29 mouse cellular contexts compared by ENCODE assay signal in genomic region chr11:118035068-118035467, GRCm38 (mm10). TPM values are rescaled to one million over a fixed set of nuclear protein-coding genes. Genes with fewer than 3 reads are reported as not detected.
DNase-seq lines count a peak whose midpoint lies in the region; ATAC-seq and TF ChIP-seq lines count a peak whose summit lies in the region.
"Had no signal": no experiment of that assay in that cellular context is flagged by ENCODE, and none has a peak within 500 bp of the region (broad histone marks: within the 10 kb centered on the region; RNA-seq: fewer than 3 reads in every experiment).

No protein-coding gene starts in this region.

- peaks cover 17% of the 10 kb centered on the region for H3K4me1 ChIP-seq in kidney, embryonic 16.5 days (ENCODE audit: insufficient read depth, low read length)
- peaks cover 3 to 11% of the 10 kb centered on the region in 2 experiments; a peak in 2 of 4 replicates for H3K4me1 ChIP-seq in ES-E14 (ENCODE audit: control insufficient read depth in 2 of 2, insufficient read depth in 2 of 2, low read length in 2 of 2, poor library complexity in 1 of 2)
- H3K4me1 ChIP-seq in intestine, embryonic 14.5 days (replicated peaks; ENCODE audit: control insufficient read depth, insufficient read depth, low read length), result no peaks in the 10 kb centered on the region
- H3K4me1 ChIP-seq: embryonic facial prominence, embryonic 15.5 days; heart, embryonic 15.5 days; neural tube, embryonic 12.5 days had no signal

- in situ Hi-C loops in ES-E14 (cut with MboI; ENCODE audit: low sequenced_read_pairs in 2 of 2, unreplicated experiment in 2 of 2), result no loop called here

- 0 out of 2 replicates have a peak overlapping the region, but pooled peaks have one; percentile 35 for H3K9ac ChIP-seq in kidney, embryonic 16.5 days (replicated peaks; ENCODE audit: low read length)
- no peak overlapping the region for H3K9ac ChIP-seq in ES-E14 (ENCODE audit: insufficient read depth, low read depth, low read length, poor library complexity, severe bottlenecking)
- no peak overlapping the region for H3K9ac ChIP-seq in intestine, embryonic 14.5 days (ENCODE audit: low read length)
- H3K9ac ChIP-seq: embryonic facial prominence, embryonic 15.5 days; heart, embryonic 15.5 days; liver, embryonic 14.5 days; lung, embryonic 14.5 days; midbrain, embryonic 12.5 days; neural tube, embryonic 12.5 days had no signal

- no peak overlapping the region for H3K4me3 ChIP-seq in kidney, embryonic 16.5 days (ENCODE audit: low read length)
- H3K4me3 ChIP-seq in ES-E14 (ENCODE audit: insufficient read depth in 1 of 2, low read depth in 1 of 2, low read length in 2 of 2, poor library complexity in 1 of 2, severe bottlenecking in 1 of 2), result no peak overlapping the region
- H3K4me3 ChIP-seq in intestine, embryonic 14.5 days (ENCODE audit: low read depth, low read length), result no peak overlapping the region
- H3K4me3 ChIP-seq: embryonic facial prominence, embryonic 10.5 days; embryonic facial prominence, embryonic 15.5 days; heart, embryonic 10.5 days; heart, embryonic 15.5 days; midbrain, embryonic 12.5 days; myocyte; neural tube, embryonic 12.5 days had no signal

- WGBS in kidney, embryonic 16.5 days, result 19% methylated on average over 9 of the region's 9 CpGs
- 49% methylated on average over 9 of the region's 9 CpGs for WGBS in intestine, embryonic 14.5 days

- no peak for ATAC-seq in kidney, embryonic 16.5 days (ENCODE audit: low FRiP score, low TSS enrichment)
- peak; percentile 50 for ATAC-seq in intestine, embryonic 14.5 days (replicated peaks; ENCODE audit: low FRiP score, low TSS enrichment, low read depth)
- no peak for ATAC-seq in erythroblast, adult 5-6 weeks (replicated peaks; ENCODE audit: low FRiP score, poor library complexity, severe bottlenecking)
- ATAC-seq: CD4-positive, CD25-positive, alpha-beta regulatory T cell, adult 4 months; forebrain, embryonic 14.5 days; hindbrain, postnatal 0 days; Patski had no signal

- H3K27ac ChIP-seq in kidney, embryonic 16.5 days (ENCODE audit: low read length), result no peak overlapping the region
- no peak overlapping the region for H3K27ac ChIP-seq in ES-E14 (ENCODE audit: insufficient read depth, low read depth, low read length, poor library complexity, severe bottlenecking)
- H3K27ac ChIP-seq in intestine, embryonic 14.5 days (ENCODE audit: low read depth), result 0 out of 2 replicates have a peak overlapping the region, but pooled peaks have one; percentile 1
- H3K27ac ChIP-seq: embryonic facial prominence, embryonic 10.5 days; embryonic facial prominence, embryonic 15.5 days; heart, embryonic 10.5 days; heart, embryonic 15.5 days; hindbrain, postnatal 0 days; liver, embryonic 14.5 days; midbrain, embryonic 12.5 days; neural tube, embryonic 12.5 days had no signal

- DNase-seq in kidney, adult 11 months, result no peak
- peak; percentile 47 for DNase-seq in ES-E14 (ENCODE audit: low read depth, low spot score)
- DNase-seq in intestine, embryonic 14.5 days (ENCODE audit: low spot score), result peak; percentile 56
- DNase-seq in right cerebral cortex, postnatal 4 days, result no peak
- no peak for DNase-seq in lung, postnatal 25 days (ENCODE audit: low spot score)
- DNase-seq: adrenal gland, postnatal 36 days; cerebellum, adult 2 months; cerebellum, postnatal 25 days; gastrocnemius, postnatal 14 days; heart, adult 11 months; kidney, postnatal 14 days; liver; lung, postnatal 14 days; right cerebral cortex, adult 18-20 months had no signal

- no peak overlapping the region for H3K4me2 ChIP-seq in kidney, embryonic 16.5 days (replicated peaks; ENCODE audit: low read depth, low read length)
- no peak overlapping the region for H3K4me2 ChIP-seq in intestine, embryonic 14.5 days (ENCODE audit: low read length)
- H3K4me2 ChIP-seq: embryonic facial prominence, embryonic 15.5 days; heart, embryonic 15.5 days; lung, embryonic 14.5 days; midbrain, embryonic 12.5 days; neural tube, embryonic 12.5 days had no signal

- no peaks in the 10 kb centered on the region for H3K9me3 ChIP-seq in kidney, embryonic 16.5 days (ENCODE audit: low read length)
- H3K9me3 ChIP-seq in ES-E14 (ENCODE audit: control insufficient read depth, insufficient read depth, low read depth, low read length), result no peaks in the 10 kb centered on the region
- H3K9me3 ChIP-seq in intestine, embryonic 14.5 days (ENCODE audit: control insufficient read depth, low read length), result 0 out of 2 replicates have a peak, but pooled peaks cover 2% of the 10 kb centered on the region
- H3K9me3 ChIP-seq: embryonic facial prominence, embryonic 15.5 days; heart, embryonic 10.5 days; heart, embryonic 15.5 days had no signal

- peaks cover 5% of the 10 kb centered on the region; the same call in 1 of the 2 replicates for H3K36me3 ChIP-seq in kidney, embryonic 16.5 days (ENCODE audit: insufficient read depth, low read length)
- H3K36me3 ChIP-seq in ES-E14 (ENCODE audit: control insufficient read depth, insufficient read depth, low read length, poor library complexity, severe bottlenecking), result no peaks in the 10 kb centered on the region
- no peaks in the 10 kb centered on the region for H3K36me3 ChIP-seq in intestine, embryonic 14.5 days (ENCODE audit: control insufficient read depth, insufficient read depth, low read length)
- H3K36me3 ChIP-seq: embryonic facial prominence, embryonic 15.5 days; heart, embryonic 15.5 days had no signal

- H3K27me3 ChIP-seq in kidney, embryonic 16.5 days (ENCODE audit: insufficient read depth, low read length), result no peaks in the 10 kb centered on the region
- H3K27me3 ChIP-seq in intestine, embryonic 14.5 days (replicated peaks; ENCODE audit: control insufficient read depth, insufficient read depth, low read length), result no peaks in the 10 kb centered on the region
- H3K27me3 ChIP-seq: embryonic facial prominence, embryonic 15.5 days; heart, embryonic 15.5 days; midbrain, embryonic 12.5 days; neural tube, embryonic 12.5 days; Patski had no signal

TF ChIP-seq in ES-E14, 5 proteins besides CTCF, POLR2A, EP300 and RAD21:
- no peak for TF ChIP-seq CHD2 (IDR thresholded peaks at IDR 0.05; ENCODE audit: low read depth, low read length)
- no peak for TF ChIP-seq ZC3H11A (IDR thresholded peaks at IDR 0.05; ENCODE audit: borderline replicate concordance, low read depth, low read length)
- TF ChIP-seq ZNF384 (IDR thresholded peaks at IDR 0.05; ENCODE audit: low read depth, low read length), result no peak
- no peak for TF ChIP-seq MAFK (IDR thresholded peaks at IDR 0.05; ENCODE audit: insufficient read depth, low read depth, low read length)
- TF ChIP-seq HCFC1 (IDR thresholded peaks at IDR 0.05; ENCODE audit: borderline replicate concordance, insufficient read depth, low read length), result no peak

RNA-seq across cellular contexts. Expression of gene Pgs1, which starts 49.0 kb away (rescaled TPM):
- polyA plus RNA-seq in kidney, embryonic 16.5 days (2015; fragmentation: Nextera tagmentation; extraction: Ambion mirVana), result 37.5 and 41.8 TPM in 2 replicates
- total RNA-seq in ES-E14 (2012; rRNA removed), result 95.2 and 101 TPM in 2 replicates
- polyA plus RNA-seq in intestine, embryonic 14.5 days (2014; fragmentation: Nextera tagmentation; extraction: Ambion mirVana), result 31.6 and 33.8 TPM in 2 replicates
- 9.2 and 14.6 TPM in 2 replicates for total RNA-seq in erythroblast, adult 5-6 weeks (2015; ENCODE audit: low replicate concordance)
- 20.8 and 32.9 TPM in 2 replicates for total RNA-seq in erythroblast, adult 5-6 weeks (2017; ENCODE audit: low replicate concordance)

Comparison
In these comparisons a context has a peak if more than half of its experiments do, and no peak if none do; other contexts are left out.
1. DNase-seq: peak in ES-E14 (single experiment) and intestine, embryonic 14.5 days (single experiment); none in kidney, adult 11 months (single experiment), right cerebral cortex, postnatal 4 days (single experiment) and lung, postnatal 25 days (single experiment).